Mouse (Mus musculus) CH12.LX (cell line): ENCODE measurements at regions not wholly inside any gene's neighbourhood (a gene's known extent, or its start where the extent isn't known, plus 50 kb on each side); places are given as distances from the start of the nearest gene placed in this dataset.

Experiments
- DNase-seq: peaks from one replicate; pipeline ENCODE4 v3.0.0-alpha.2; 2013; ENCODE audit errors: extremely low read depth
- H3K27ac ChIP-seq: 2 replicates; pipeline ENCODE4 v1.5.1; 2012; ENCODE audit warnings: low read depth, mild to moderate bottlenecking, control low read depth, moderate library complexity; ENCODE audit not compliant: insufficient read depth
- H3K27me3 ChIP-seq: replicated peaks from 2 replicates; pipeline ENCODE3; 2012; ENCODE audit warnings: inconsistent platforms
- H3K36me3 ChIP-seq, 2 experiments: replicated peaks in 1 of 2; 2 replicates each; pipeline versions ENCODE3 to v1.6.1; 2012; ENCODE audit warnings: inconsistent platforms in 1 of 2, low read length in 1 of 2, mild to moderate bottlenecking in 1 of 2, mixed read lengths in 1 of 2, moderate library complexity in 1 of 2; ENCODE audit not compliant: control insufficient read depth in 1 of 2, insufficient read depth in 1 of 2
- H3K4me1 ChIP-seq, 2 experiments: 2 replicates each; pipeline ENCODE4 v1.6.1; 2012; ENCODE audit warnings: inconsistent platforms in 1 of 2, moderate library complexity in 1 of 2; ENCODE audit not compliant: insufficient read depth in 2 of 2, control insufficient read depth in 1 of 2
- H3K4me2 ChIP-seq: 2 replicates; pipeline ENCODE4 v1.6.1; 2012; ENCODE audit warnings: low read depth, mild to moderate bottlenecking, control low read depth; ENCODE audit not compliant: poor library complexity, insufficient read depth, severe bottlenecking
- H3K4me3 ChIP-seq, 3 experiments: fragments of 150-350 bp in 1 of 3; sonication (generic) in 1 of 3; replicated peaks in 1 of 3; 2 replicates each; pipeline versions ENCODE3 to v1.5.1; 2011 to 2012; ENCODE audit warnings: low read depth in 2 of 3, low read length in 2 of 3, mild to moderate bottlenecking in 2 of 3, moderate library complexity in 2 of 3, control low read depth in 1 of 3, improper control_type of control experiment in 1 of 3, inconsistent platforms in 1 of 3, mixed read lengths in 1 of 3; ENCODE audit not compliant: poor library complexity in 1 of 3
- H3K79me2 ChIP-seq: replicated peaks from 2 replicates; pipeline ENCODE4 v1.6.1; 2012; ENCODE audit warnings: mild to moderate bottlenecking, moderate library complexity; ENCODE audit not compliant: control insufficient read depth, poor library complexity, insufficient read depth, severe bottlenecking; ENCODE audit errors: extremely low read depth
- H3K9ac ChIP-seq: 2 replicates; pipeline ENCODE4 v1.6.1; 2012; ENCODE audit warnings: low read depth, mild to moderate bottlenecking, control low read depth, moderate library complexity; ENCODE audit not compliant: insufficient read depth
- H3K9me3 ChIP-seq: replicated peaks from 2 replicates; pipeline ENCODE3; 2012; ENCODE audit warnings: low read length, inconsistent platforms, mixed read lengths
- BHLHE40 ChIP-seq: IDR thresholded peaks from 2 replicates; pipeline ENCODE4 v1.6.1; 2011; ENCODE audit warnings: mild to moderate bottlenecking, low read depth, low read length, improper control_type of control experiment
- CHD2 ChIP-seq: IDR thresholded peaks from 2 replicates; pipeline ENCODE4 v1.6.1; 2011; ENCODE audit warnings: low read length, improper control_type of control experiment
- CTCF ChIP-seq, 2 experiments: IDR thresholded peaks in 1 of 2; conservative IDR thresholded peaks in 1 of 2; 2 replicates each; pipeline ENCODE4 v1.5.1; 2011 to 2012; ENCODE audit warnings: low read depth in 2 of 2, low read length in 2 of 2, improper control_type of control experiment in 1 of 2, inconsistent platforms in 1 of 2, mild to moderate bottlenecking in 1 of 2, moderate library complexity in 1 of 2
- ELF1 ChIP-seq: IDR thresholded peaks from 2 replicates; pipeline ENCODE4 v1.6.1; 2014; ENCODE audit warnings: low read depth, mild to moderate bottlenecking, inconsistent platforms, low read length, improper control_type of control experiment
- EP300 ChIP-seq: IDR thresholded peaks from 2 replicates; pipeline ENCODE4 v1.6.1; 2011; ENCODE audit warnings: low read length, improper control_type of control experiment
- KAT2A ChIP-seq: IDR thresholded peaks from 2 replicates; pipeline ENCODE4 v1.6.1; 2012; ENCODE audit warnings: low read length, improper control_type of control experiment, inconsistent platforms; ENCODE audit not compliant: insufficient replicate concordance
- MAFK ChIP-seq: IDR thresholded peaks from 2 replicates; pipeline ENCODE4 v1.6.1; 2011; ENCODE audit warnings: low read length, improper control_type of control experiment; ENCODE audit not compliant: insufficient replicate concordance
- MAX ChIP-seq: IDR thresholded peaks from 2 replicates; pipeline ENCODE4 v1.6.1; 2011; ENCODE audit warnings: low read length, improper control_type of control experiment
- MAZ ChIP-seq: IDR thresholded peaks from 2 replicates; pipeline ENCODE4 v1.6.1; 2012; ENCODE audit warnings: low read depth, mild to moderate bottlenecking, inconsistent platforms, low read length, improper control_type of control experiment, moderate library complexity
- MEF2A ChIP-seq: IDR thresholded peaks from 2 replicates; pipeline ENCODE4 v1.6.1; 2014; ENCODE audit warnings: low read depth, mild to moderate bottlenecking, inconsistent platforms, low read length, improper control_type of control experiment, borderline replicate concordance
- MXI1 ChIP-seq: IDR thresholded peaks from 2 replicates; pipeline ENCODE4 v1.6.1; 2011; ENCODE audit warnings: mild to moderate bottlenecking, low read depth, low read length, improper control_type of control experiment
- NELFE ChIP-seq: IDR thresholded peaks from 2 replicates; pipeline ENCODE4 v1.6.1; 2011; ENCODE audit warnings: low read depth, low read length, improper control_type of control experiment
- NRF1 ChIP-seq: IDR thresholded peaks from 2 replicates; pipeline ENCODE4 v1.6.1; 2014; ENCODE audit warnings: low read depth, mild to moderate bottlenecking, inconsistent platforms, low read length, improper control_type of control experiment, moderate library complexity
- POLR2A ChIP-seq: IDR thresholded peaks from 2 replicates; pipeline ENCODE4 v1.6.1; 2011; ENCODE audit warnings: low read depth, mild to moderate bottlenecking, improper control_type of control experiment, low read length
- RCOR1 ChIP-seq: conservative IDR thresholded peaks from 2 replicates; pipeline ENCODE4 v1.6.1; 2012; ENCODE audit warnings: low read depth, mild to moderate bottlenecking, inconsistent platforms, low read length, improper control_type of control experiment
- SMC3 ChIP-seq: IDR thresholded peaks from 2 replicates; pipeline ENCODE4 v1.6.1; 2011; ENCODE audit warnings: low read depth, low read length, improper control_type of control experiment
- TBP ChIP-seq: conservative IDR thresholded peaks from 2 replicates; pipeline ENCODE4 v1.6.1; 2011; ENCODE audit warnings: low read depth, low read length, improper control_type of control experiment
- TCF12 ChIP-seq: IDR thresholded peaks from 2 replicates; pipeline ENCODE4 v1.6.1; 2014; ENCODE audit warnings: low read depth, mild to moderate bottlenecking, inconsistent platforms, low read length, improper control_type of control experiment
- UBTF ChIP-seq: IDR thresholded peaks from 2 replicates; pipeline ENCODE4 v1.6.1; 2012; ENCODE audit warnings: low read depth, mild to moderate bottlenecking, inconsistent platforms, low read length, improper control_type of control experiment, moderate library complexity
- USF1 ChIP-seq: IDR thresholded peaks from 2 replicates; pipeline ENCODE4 v1.6.1; 2014; ENCODE audit warnings: low read depth, mild to moderate bottlenecking, inconsistent platforms, low read length, improper control_type of control experiment
- USF2 ChIP-seq: conservative IDR thresholded peaks from 2 replicates; pipeline ENCODE4 v1.6.1; 2011; ENCODE audit warnings: low read depth, low read length, improper control_type of control experiment
- ZKSCAN1 ChIP-seq: IDR thresholded peaks from 2 replicates; pipeline ENCODE4 v1.6.1; 2012; ENCODE audit warnings: low read depth, inconsistent platforms, low read length, improper control_type of control experiment, borderline replicate concordance
- dilution Hi-C: fragments of 300-500 bp; cut with MboI; formaldehyde crosslinking; loops from 2 replicates; pipeline ENCODE4 v1.14.3; 2020; ENCODE audit warnings: low sequenced_read_pairs; ENCODE audit not compliant: extremely low pct_unique_long_range_greater_than_20kb, extremely low pct_ligation_motif_present
- in situ Hi-C: fragments of 300-500 bp; cut with MboI; formaldehyde crosslinking; loops from 3 replicates; pipeline ENCODE4 v1.14.3; 2019; ENCODE audit warnings: low sequenced_read_pairs, low pct_ligation_motif_present, low pct_unique_long_range_greater_than_20kb, mixed read lengths

DNA sequence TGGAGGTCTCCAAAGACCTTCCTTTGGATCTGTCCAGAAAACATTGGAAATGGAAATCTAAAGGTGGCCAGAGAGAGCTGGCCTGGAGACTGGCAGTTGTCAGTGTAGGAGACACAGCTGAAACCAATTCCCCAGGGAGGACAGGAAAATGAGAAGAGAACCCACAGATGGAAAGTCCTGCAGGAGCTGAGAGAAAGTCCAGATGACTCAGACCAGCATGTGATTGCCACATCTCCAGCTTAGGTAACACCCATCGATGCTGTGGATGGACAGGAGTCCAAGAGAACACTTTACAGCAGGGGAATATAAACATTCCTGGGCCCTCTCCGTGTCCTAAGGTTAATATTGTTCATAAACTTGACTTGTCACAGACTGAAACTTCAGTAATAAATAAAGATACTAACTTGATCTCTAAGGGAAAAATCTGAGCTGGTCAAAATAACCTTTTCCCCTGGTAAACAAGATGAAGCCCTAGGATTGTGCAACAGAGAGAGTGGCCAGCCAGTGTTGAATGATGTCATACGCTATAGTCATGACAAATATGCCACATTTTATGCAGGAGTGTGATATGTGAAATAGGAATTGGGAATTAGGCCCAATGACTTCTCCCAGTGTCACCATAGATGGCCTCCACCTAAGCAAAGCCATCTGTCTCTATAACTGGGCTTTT is 120.4 kb upstream of the Usp24 start:
- Histone ChIP-seq H3K4me3 (no peak overlapping the region), H3K79me2 (no peaks in the 10 kb centered on the region), H3K9ac (no peak overlapping the region), H3K27ac (no peak overlapping the region), H3K4me2 (no peak overlapping the region), H3K4me1 (peaks cover 0 to 10% of the 10 kb centered on the region in 2 experiments; a peak in 2 of 4 replicates), H3K36me3 (no peaks in the 10 kb centered on the region), H3K9me3 (no peaks in the 10 kb centered on the region), H3K27me3 (no peaks in the 10 kb centered on the region)
- TF ChIP-seq USF2 (no peak), EP300 (peak; percentile 32)
- in situ Hi-C loops (no loop called here), dilution Hi-C loops (no loop called here)
- DNase-seq = peak; percentile 30

DNA sequence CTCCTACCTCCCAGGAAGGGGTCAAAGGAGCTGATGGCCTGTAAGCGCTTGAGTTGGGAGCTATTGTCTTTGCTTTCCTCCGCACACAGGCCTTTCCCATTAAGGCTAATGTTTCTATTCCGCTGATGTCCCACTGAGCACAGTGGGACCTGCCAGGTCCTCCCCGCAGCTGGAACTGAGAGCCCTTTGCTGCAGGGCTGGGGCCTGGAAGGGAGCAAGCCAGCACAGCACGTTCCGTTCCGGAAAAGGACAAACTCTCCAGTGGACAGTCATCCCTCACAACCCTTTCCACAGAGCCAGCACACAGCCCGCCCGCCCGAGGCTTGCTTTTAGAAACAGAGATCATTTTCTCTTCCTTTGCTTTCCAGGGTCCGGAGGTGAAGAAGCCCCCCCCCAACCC is 116.2 kb upstream of the Usp24 start:
- no peak for TF ChIP-seq MAZ
- TF ChIP-seq ELF1 = no peak
- TF ChIP-seq EP300 = no peak
- no peak for TF ChIP-seq NELFE
- TF ChIP-seq USF1 = no peak
- no peak for TF ChIP-seq POLR2A
- TF ChIP-seq MAFK = no peak
- no peak for TF ChIP-seq USF2
- Histone ChIP-seq H3K9me3 (no peaks in the 10 kb centered on the region), H3K9ac (no peak overlapping the region), H3K4me2 (no peak overlapping the region), H3K27ac (no peak overlapping the region), H3K4me1 (peaks cover 0 to 10% of the 10 kb centered on the region in 2 experiments; a peak in 2 of 4 replicates), H3K36me3 (no peaks in the 10 kb centered on the region), H3K79me2 (no peaks in the 10 kb centered on the region), H3K27me3 (no peaks in the 10 kb centered on the region), H3K4me3 (no peak overlapping the region)
- no peak for DNase-seq
- dilution Hi-C loops (no loop called here), in situ Hi-C loops (no loop called here)

DNA sequence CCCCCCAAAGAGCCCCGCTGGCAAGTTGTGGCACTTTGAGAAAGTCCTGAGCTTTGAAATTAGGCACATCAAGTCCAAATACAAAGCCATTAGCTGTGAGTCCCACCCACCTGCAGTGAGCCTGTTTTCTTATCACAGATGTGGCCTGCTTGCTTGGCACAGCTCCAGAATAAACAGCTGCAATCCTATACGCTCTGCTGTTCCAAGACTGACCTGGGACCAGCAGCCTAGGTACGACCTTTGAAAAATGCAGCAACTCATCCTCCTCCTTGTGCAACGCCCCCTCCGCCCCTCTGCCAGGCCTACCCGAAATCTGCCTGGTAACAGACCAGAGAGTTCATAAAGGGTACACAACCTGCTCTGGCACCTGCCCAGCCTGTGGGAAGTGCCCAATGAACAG is 115.8 kb upstream of the Usp24 start:
- H3K27ac ChIP-seq = no peak overlapping the region
- in situ Hi-C loops = no loop called here
- no peaks in the 10 kb centered on the region for H3K79me2 ChIP-seq
- H3K27me3 ChIP-seq = no peaks in the 10 kb centered on the region
- H3K4me1 ChIP-seq = peaks cover 0 to 7% of the 10 kb centered on the region in 2 experiments; a peak in 2 of 4 replicates
- H3K9ac ChIP-seq = no peak overlapping the region
- dilution Hi-C loops = no loop called here
- no peak overlapping the region for H3K4me3 ChIP-seq
- TF ChIP-seq MXI1 = no peak
- TF ChIP-seq UBTF = no peak
- no peak for TF ChIP-seq EP300
- TF ChIP-seq TCF12 = no peak
- TF ChIP-seq KAT2A = no peak
- no peak for TF ChIP-seq MAX
- no peak for TF ChIP-seq BHLHE40
- TF ChIP-seq MEF2A = no peak
- TF ChIP-seq NELFE = no peak
- no peak for TF ChIP-seq CTCF (conservative IDR thresholded peaks at IDR 0.05 in 1 of 2, IDR thresholded peaks at IDR 0.05 in 1 of 2; ENCODE audit: low read depth in 2 of 2, low read length in 2 of 2)
- no peak for TF ChIP-seq RCOR1
- no peak for TF ChIP-seq CHD2
- no peak for TF ChIP-seq TBP
- no peak for TF ChIP-seq SMC3
- no peak for TF ChIP-seq ZKSCAN1
- no peak for TF ChIP-seq ELF1
- TF ChIP-seq NRF1 = no peak
- no peak for DNase-seq
- H3K4me2 ChIP-seq = no peak overlapping the region
- no peaks in the 10 kb centered on the region for H3K9me3 ChIP-seq
- no peaks in the 10 kb centered on the region for H3K36me3 ChIP-seq
